Mouse (Mus musculus): ENCODE measurements around the gene Slc44a3. TPM values are rescaled to one million over a fixed set of nuclear protein-coding genes. Genes with fewer than 3 reads are reported as not detected.
A peak's percentile ranks its signal among the peaks of the same experiment; 100 is the strongest.

Gene Slc44a3
- total RNA-seq (2014; rRNA removed) (0.48 and 1.4 TPM in 2 replicates), polyA plus RNA-seq (2015; fragmentation: Nextera tagmentation; extraction: Ambion mirVana) (0.40 and 0.52 TPM in 2 replicates)

DNA sequence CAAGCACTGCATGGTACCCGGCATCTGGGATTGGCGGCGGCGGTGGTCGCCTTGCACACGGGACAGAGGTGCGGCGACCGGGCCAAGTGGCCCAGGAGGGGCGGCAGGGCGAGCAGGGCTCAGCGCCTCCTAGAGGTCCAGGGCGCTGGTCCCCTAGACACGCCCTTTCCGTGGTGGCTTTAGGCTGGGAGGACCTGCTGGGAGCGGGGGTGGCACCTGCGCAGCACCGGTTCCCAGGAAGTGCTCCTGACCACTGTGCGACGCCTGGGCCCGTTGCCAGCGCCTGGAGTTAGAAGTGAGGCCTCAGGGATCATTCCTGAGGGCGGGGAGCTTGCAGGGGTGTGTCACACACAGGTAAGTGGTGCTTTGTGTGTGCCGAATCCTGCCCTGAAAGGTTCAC is at the start of gene Slc44a3:
TSS of gene Slc44a3 (minus strand) at position 229 of the 400 bp plus-strand sequence.
- DNase-seq (no peak), ATAC-seq (no peak)
- peak within 1 kb of the TSS; percentile 42 for H3K4me2 ChIP-seq (ENCODE audit: low read depth)
- no peaks in the 10 kb centered on the region for H3K9me3 ChIP-seq (ENCODE audit: low read length)
- no peaks in the 10 kb centered on the region for H3K4me1 ChIP-seq (ENCODE audit: insufficient read depth)
- no peaks in the 10 kb centered on the region for H3K27me3 ChIP-seq (ENCODE audit: insufficient read depth, low read length)
- TF ChIP-seq CTCF (IDR thresholded peaks at IDR 0.05; ENCODE audit: low read depth) = peak; percentile 28; the same call in 1 of the 2 replicates
- H3K9ac ChIP-seq = no peak within 1 kb of the TSS
- no peak within 1 kb of the TSS for H3K27ac ChIP-seq (ENCODE audit: low read depth, low read length)
- H3K4me3 ChIP-seq (ENCODE audit: low read depth, low read length) = peak within 1 kb of the TSS; percentile 22
- no peaks in the 10 kb centered on the region for H3K36me3 ChIP-seq (ENCODE audit: insufficient read depth)
- 4% methylated on average over 23 of the region's 24 CpGs for whole genome bisulfite sequencing

GRCm38 (mm10) chr3:121579880-121580549 is 47.8 kb upstream of the Slc44a3 start:
- no peak for DNase-seq
- Histone ChIP-seq H3K4me2 (ENCODE audit: low read depth) (no peak overlapping the region), H3K36me3 (ENCODE audit: insufficient read depth) (no peaks in the 10 kb centered on the region), H3K9ac (no peak overlapping the region), H3K4me1 (ENCODE audit: insufficient read depth) (no peaks in the 10 kb centered on the region), H3K27ac (ENCODE audit: low read depth, low read length) (no peak overlapping the region), H3K9me3 (ENCODE audit: low read length) (no peaks in the 10 kb centered on the region), H3K27me3 (ENCODE audit: insufficient read depth, low read length) (no peaks in the 10 kb centered on the region), H3K4me3 (ENCODE audit: low read depth, low read length) (no peak overlapping the region)
- WGBS = 92% methylated on average over 6 of the region's 6 CpGs
- no peak for TF ChIP-seq CTCF (IDR thresholded peaks at IDR 0.05; ENCODE audit: low read depth)
- no peak for ATAC-seq

DNA sequence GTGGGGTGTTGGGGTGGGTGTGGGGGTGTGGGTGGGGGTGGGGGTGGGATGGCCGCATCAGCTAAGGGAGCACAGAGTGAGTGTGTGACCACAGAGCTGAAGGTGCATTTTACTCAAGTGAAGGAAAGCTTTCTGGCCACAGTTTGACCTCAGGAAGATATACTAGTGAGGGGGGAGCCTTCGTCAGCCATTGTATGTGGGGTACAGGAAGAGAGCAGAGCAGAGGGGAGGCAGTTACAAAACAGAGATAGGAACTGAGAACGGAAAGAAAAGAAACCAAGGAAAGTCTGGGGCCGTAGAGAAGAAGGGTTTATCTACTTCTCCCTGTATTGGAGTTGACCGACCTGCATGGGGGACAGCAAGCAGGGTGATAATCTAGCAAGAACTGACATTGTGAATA is 47.2 kb upstream of the Slc44a3 start:
- ATAC-seq (no peak), DNase-seq (no peak)
- Histone ChIP-seq H3K9me3 (ENCODE audit: low read length) (no peaks in the 10 kb centered on the region), H3K9ac (no peak overlapping the region), H3K4me3 (ENCODE audit: low read depth, low read length) (no peak overlapping the region), H3K4me1 (ENCODE audit: insufficient read depth) (no peaks in the 10 kb centered on the region), H3K27me3 (ENCODE audit: insufficient read depth, low read length) (no peaks in the 10 kb centered on the region), H3K27ac (ENCODE audit: low read depth, low read length) (no peak overlapping the region), H3K4me2 (ENCODE audit: low read depth) (no peak overlapping the region), H3K36me3 (ENCODE audit: insufficient read depth) (no peaks in the 10 kb centered on the region)
- TF ChIP-seq CTCF (IDR thresholded peaks at IDR 0.05; ENCODE audit: low read depth) = no peak
- WGBS = 90% methylated on average over 5 of the region's 5 CpGs

- no peaks in the 10 kb centered on the region for H3K27me3 ChIP-seq (ENCODE audit: insufficient read depth, low read length)
- 63% methylated on average over 4 of the region's 5 CpGs for WGBS
- ATAC-seq = no peak
- no peak for DNase-seq
- H3K9ac ChIP-seq = no peak overlapping the region
- no peaks in the 10 kb centered on the region for H3K36me3 ChIP-seq (ENCODE audit: insufficient read depth)
- H3K4me2 ChIP-seq (ENCODE audit: low read depth) = no peak overlapping the region
- no peak for TF ChIP-seq CTCF (IDR thresholded peaks at IDR 0.05; ENCODE audit: low read depth)
- no peak overlapping the region for H3K27ac ChIP-seq (ENCODE audit: low read depth, low read length)
- no peak overlapping the region for H3K4me3 ChIP-seq (ENCODE audit: low read depth, low read length)
- no peaks in the 10 kb centered on the region for H3K9me3 ChIP-seq (ENCODE audit: low read length)
- no peaks in the 10 kb centered on the region for H3K4me1 ChIP-seq (ENCODE audit: insufficient read depth)
Observed at GRCm38 (mm10) chr3:121578706-121579105, 46.5 kb upstream of the Slc44a3 start.

DNA sequence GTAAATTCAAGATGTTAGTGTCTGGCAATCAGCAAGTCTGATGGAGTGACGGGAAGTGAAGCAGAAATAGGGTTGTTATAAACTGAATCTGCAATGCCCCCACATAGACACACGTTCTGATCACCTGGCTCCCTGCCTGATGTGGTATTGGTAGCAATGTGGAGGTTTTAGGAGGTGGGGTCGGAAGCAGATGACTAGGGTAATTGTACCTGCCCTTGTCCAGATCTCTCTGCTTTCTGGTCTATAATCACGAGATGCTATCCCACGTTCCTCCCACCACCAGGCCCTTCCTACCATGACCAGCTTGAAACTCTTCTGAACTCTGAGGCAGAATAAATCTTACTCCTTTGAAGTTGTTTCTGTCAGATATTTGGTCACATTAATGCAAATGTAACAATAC is 45.4 kb upstream of the Slc44a3 start:
- Histone ChIP-seq H3K4me2 (ENCODE audit: low read depth) (no peak overlapping the region), H3K4me3 (ENCODE audit: low read depth, low read length) (no peak overlapping the region), H3K36me3 (ENCODE audit: insufficient read depth) (no peaks in the 10 kb centered on the region), H3K9me3 (ENCODE audit: low read length) (no peaks in the 10 kb centered on the region), H3K4me1 (ENCODE audit: insufficient read depth) (no peaks in the 10 kb centered on the region), H3K27me3 (ENCODE audit: insufficient read depth, low read length) (no peaks in the 10 kb centered on the region), H3K9ac (no peak overlapping the region), H3K27ac (ENCODE audit: low read depth, low read length) (no peak overlapping the region)
- TF ChIP-seq CTCF (IDR thresholded peaks at IDR 0.05; ENCODE audit: low read depth) = no peak
- DNase-seq (no peak), ATAC-seq (no peak)
- 88% methylated on average over 5 of the region's 5 CpGs for WGBS

DNA sequence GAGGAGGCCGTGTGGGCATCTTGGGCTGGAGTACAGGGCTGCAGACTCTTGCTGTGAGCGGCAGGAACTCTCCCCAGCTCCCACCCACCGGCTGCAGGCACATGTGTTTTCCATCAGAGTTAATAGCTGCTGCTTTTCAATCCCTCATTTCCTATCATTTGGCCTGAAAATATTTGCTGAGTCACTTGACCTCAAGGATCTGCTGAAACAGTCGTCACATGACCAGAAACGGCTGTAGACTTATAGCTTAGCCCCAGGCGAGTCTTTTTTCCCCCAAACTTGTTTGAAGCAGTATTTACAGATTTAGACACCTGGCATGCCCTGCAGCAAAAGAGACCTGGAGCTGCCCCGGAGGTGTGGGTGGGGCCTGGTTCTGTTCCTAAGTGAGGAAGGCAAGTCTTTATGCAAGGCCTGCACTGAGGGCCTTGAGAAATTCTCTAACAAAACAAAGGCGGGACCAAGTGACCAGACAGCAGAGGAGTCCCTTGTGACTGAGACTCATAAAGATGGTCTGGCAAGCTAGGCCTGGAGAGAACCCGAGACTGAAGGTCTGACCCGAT is 44.9 kb upstream of the Slc44a3 start:
- ATAC-seq (no peak), DNase-seq (no peak)
- H3K9ac ChIP-seq = no peak overlapping the region
- WGBS = 59% methylated on average over 10 of the region's 10 CpGs
- H3K4me1 ChIP-seq (ENCODE audit: insufficient read depth) = no peaks in the 10 kb centered on the region
- no peaks in the 10 kb centered on the region for H3K9me3 ChIP-seq (ENCODE audit: low read length)
- no peaks in the 10 kb centered on the region for H3K27me3 ChIP-seq (ENCODE audit: insufficient read depth, low read length)
- no peak overlapping the region for H3K4me2 ChIP-seq (ENCODE audit: low read depth)
- H3K36me3 ChIP-seq (ENCODE audit: insufficient read depth) = no peaks in the 10 kb centered on the region
- no peak overlapping the region for H3K4me3 ChIP-seq (ENCODE audit: low read depth, low read length)
- H3K27ac ChIP-seq (ENCODE audit: low read depth, low read length) = no peak overlapping the region
- TF ChIP-seq CTCF (IDR thresholded peaks at IDR 0.05; ENCODE audit: low read depth) = no peak

DNA sequence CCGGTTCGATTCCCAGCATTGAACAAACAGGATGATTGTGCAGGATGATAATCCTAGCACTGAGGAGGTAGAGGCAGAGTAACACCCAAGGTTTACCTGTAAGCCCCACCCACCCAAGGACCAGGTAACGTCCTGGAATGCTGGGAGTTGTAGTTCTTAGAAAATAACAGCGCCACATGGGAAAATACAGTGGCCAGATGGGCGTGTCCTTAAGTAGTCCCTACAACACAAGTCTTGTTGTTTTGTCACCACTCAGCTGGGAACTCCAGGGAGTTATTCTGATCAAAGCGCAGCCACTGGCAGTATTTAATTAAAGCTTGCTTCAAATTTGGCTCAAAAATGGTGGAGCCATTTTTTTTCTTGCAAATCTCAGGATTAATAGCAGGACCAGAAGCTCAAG is 44.2 kb upstream of the Slc44a3 start:
- no peak overlapping the region for H3K27ac ChIP-seq (ENCODE audit: low read depth, low read length)

More for the DNA sequence above, 44.2 kb upstream of the Slc44a3 start:
- Histone ChIP-seq H3K36me3 (ENCODE audit: insufficient read depth) (no peaks in the 10 kb centered on the region), H3K9ac (no peak overlapping the region), H3K4me3 (ENCODE audit: low read depth, low read length) (no peak overlapping the region), H3K4me2 (ENCODE audit: low read depth) (no peak overlapping the region), H3K4me1 (ENCODE audit: insufficient read depth) (no peaks in the 10 kb centered on the region), H3K9me3 (ENCODE audit: low read length) (no peaks in the 10 kb centered on the region), H3K27me3 (ENCODE audit: insufficient read depth, low read length) (no peaks in the 10 kb centered on the region)
- ATAC-seq (no peak; the same call in 1 of the 2 replicates), DNase-seq (no peak)
- TF ChIP-seq CTCF (IDR thresholded peaks at IDR 0.05; ENCODE audit: low read depth) = no peak
- WGBS = 55% methylated on average over 6 of the region's 6 CpGs

Data from forebrain, postnatal 0 days (tissue).